Mouse (Mus musculus) testis, adult 2 months (tissue): ENCODE results near the gene Adad1.

Experiments used
- CTCF ChIP-seq: fragments of 200-500 bp; IDR thresholded peaks from 2 replicates; pipeline ENCODE4 v1.5.1; 2012; ENCODE audit warnings: low read depth, mild to moderate bottlenecking, inconsistent platforms, low read length, moderate library complexity; ENCODE audit not compliant: control insufficient read depth, insufficient read depth, insufficient replicate concordance
- POLR2A ChIP-seq: fragments of 200-500 bp; IDR thresholded peaks from 2 replicates; pipeline ENCODE4 v1.6.1; 2012; ENCODE audit warnings: low read depth, mild to moderate bottlenecking, inconsistent platforms, low read length, moderate library complexity; ENCODE audit not compliant: control insufficient read depth

DNA sequence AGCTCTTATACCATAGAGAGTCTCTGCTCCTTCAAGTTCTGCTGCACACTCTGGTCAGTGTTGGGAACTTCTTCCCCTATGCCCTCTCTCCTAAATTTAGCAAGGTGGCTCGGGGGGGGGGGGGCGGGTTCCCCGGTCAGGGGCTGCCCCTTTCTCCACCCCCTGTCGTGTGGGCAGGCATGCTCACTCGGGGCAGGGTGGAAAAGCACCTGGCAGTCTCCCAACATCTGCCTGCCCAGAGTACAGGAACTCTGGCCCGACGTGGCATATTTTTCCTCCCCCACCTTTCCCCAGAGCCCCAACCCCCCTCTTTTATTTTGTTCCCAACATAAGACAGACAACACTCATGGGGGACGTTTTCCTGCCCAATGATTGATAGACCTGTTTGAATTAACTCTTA is 83.1 kb downstream of the Adad1 start:
- TF ChIP-seq POLR2A (no peak), CTCF (no peak)
